Mouse (Mus musculus) midbrain, postnatal 0 days (tissue): ENCODE measurements around the gene Olfr599. TPM values are rescaled to one million over a fixed set of nuclear protein-coding genes. Genes with fewer than 3 reads are reported as not detected.

ENCODE experiments used
- ATAC-seq: fragments of 200-750 bp; cut with Nextera tagmentation; 2 replicates; pipeline ENCODE4 v1.8.0; 2017; ENCODE audit warnings: moderate number of reproducible peaks, mild to moderate bottlenecking, moderate TSS enrichment, moderate library complexity; ENCODE audit not compliant: low FRiP score
- DNase-seq: peaks from one replicate; pipeline ENCODE4 v3.0.0-alpha.2; 2015; ENCODE audit warnings: low spot score
- H3K27ac ChIP-seq: fragments of 300-500 bp; sonication (generic); 2 replicates; pipeline ENCODE4 v1.5.1; 2014; ENCODE audit warnings: low read depth, mild to moderate bottlenecking, low read length, mixed read lengths
- H3K27me3 ChIP-seq: fragments of 300-500 bp; sonication (generic); 2 replicates; pipeline ENCODE4 v1.6.1; 2014; ENCODE audit warnings: low read length, control low read depth, mixed read lengths; ENCODE audit not compliant: insufficient read depth
- H3K36me3 ChIP-seq: fragments of 300-500 bp; sonication (generic); 2 replicates; pipeline ENCODE4 v1.6.1; 2014; ENCODE audit warnings: low read length, control low read depth, mixed read lengths; ENCODE audit not compliant: insufficient read depth
- H3K4me1 ChIP-seq: fragments of 300-500 bp; sonication (generic); 2 replicates; pipeline ENCODE4 v1.6.1; 2014; ENCODE audit warnings: mild to moderate bottlenecking, control low read depth, antibody characterized with exemption, low read length, mixed read lengths; ENCODE audit not compliant: insufficient read depth
- H3K4me2 ChIP-seq: fragments of 300-500 bp; sonication (generic); 2 replicates; pipeline ENCODE4 v1.6.1; 2014; ENCODE audit warnings: low read depth, mild to moderate bottlenecking, low read length, mixed read lengths; ENCODE audit not compliant: poor library complexity, severe bottlenecking
- H3K4me3 ChIP-seq: fragments of 300-500 bp; sonication (generic); 2 replicates; pipeline ENCODE4 v1.5.1; 2014; ENCODE audit warnings: low read depth, mild to moderate bottlenecking, low read length, moderate library complexity
- H3K9ac ChIP-seq: fragments of 300-500 bp; sonication (generic); replicated peaks from 2 replicates; pipeline ENCODE4 v1.6.1; 2014; ENCODE audit warnings: mild to moderate bottlenecking, low read length, moderate library complexity, mixed read lengths; ENCODE audit not compliant: poor library complexity, severe bottlenecking
- H3K9me3 ChIP-seq: fragments of 300-500 bp; sonication (generic); 2 replicates; pipeline ENCODE4 v1.6.1; 2016; ENCODE audit warnings: low read length, control low read depth
- CTCF ChIP-seq: IDR thresholded peaks from 2 replicates; pipeline ENCODE4 v1.5.1; 2016; ENCODE audit warnings: antibody characterized with exemption, mild to moderate bottlenecking
- polyA plus RNA-seq: library from polyadenylated mRNA; unstranded; fragments of >200 nt; fragmentation: Nextera tagmentation; extraction: Ambion mirVana; gene quantifications from 2 replicates; pipeline ENCODE4 v1.2.1, GENCODE M21; 2015
- total RNA-seq: library from RNA; depleted of rRNA; stranded (reverse); fragments of >200 nt; gene quantifications from 2 replicates; pipeline ENCODE4 v1.2.3, GENCODE M21; 2014; rRNA removed

Olfr599 gene
- total and polyA plus RNA-seq, 2 experiments from 2014 or later: not detected

- no peaks in the 10 kb centered on the region for H3K36me3 ChIP-seq
- no peak for TF ChIP-seq CTCF
- H3K9ac ChIP-seq: no peak within 1 kb of the TSS
- H3K27me3 ChIP-seq: no peaks in the 10 kb centered on the region
- H3K4me1 ChIP-seq: no peaks in the 10 kb centered on the region
- no peaks in the 10 kb centered on the region for H3K9me3 ChIP-seq
- H3K4me3 ChIP-seq: no peak within 1 kb of the TSS
- H3K27ac ChIP-seq: no peak within 1 kb of the TSS
- H3K4me2 ChIP-seq: no peak within 1 kb of the TSS
- DNase-seq: no peak
- ATAC-seq: no peak
Measured at GRCm38 (mm10) chr7:103386077-103386476, 50.4 kb downstream of the Olfr599 start, which contains the start of gene Olfr603. TSS of gene Olfr603 (minus strand) at chr7:103386177.

Other genes starting within 250 kb of the Olfr599 start
- gene Olfr585, start 238.2 kb upstream of the Olfr599 start, total RNA-seq: not detected in 2 replicates
- gene Olfr585, start 238.2 kb upstream of the Olfr599 start, polyA plus RNA-seq: not detected in 2 replicates
- gene Olfr586, start 210.3 kb upstream of the Olfr599 start, total RNA-seq: not detected in 2 replicates
- not detected in 2 replicates for gene Olfr586, start 210.3 kb upstream of the Olfr599 start, polyA plus RNA-seq
- 0.09 TPM in 1 of 2 replicates, not detected in the other for gene Olfr588-ps1, start 195.0 kb upstream of the Olfr599 start, total RNA-seq
- gene Olfr588-ps1, start 195.0 kb upstream of the Olfr599 start, polyA plus RNA-seq: not detected in 2 replicates
- gene Olfr589, start 179.6 kb upstream of the Olfr599 start, total RNA-seq: not detected in 2 replicates
- not detected in 2 replicates for gene Olfr589, start 179.6 kb upstream of the Olfr599 start, polyA plus RNA-seq
- not detected in 2 replicates for gene Olfr591, start 157.6 kb upstream of the Olfr599 start, total RNA-seq
- gene Olfr591, start 157.6 kb upstream of the Olfr599 start, polyA plus RNA-seq: not detected in 2 replicates
- not detected in 2 replicates for gene Olfr592, start 151.1 kb upstream of the Olfr599 start, total RNA-seq
- gene Olfr592, start 151.1 kb upstream of the Olfr599 start, polyA plus RNA-seq: not detected in 2 replicates
- not detected in 2 replicates for gene Olfr593, start 124.1 kb upstream of the Olfr599 start, total RNA-seq
- not detected in 2 replicates for gene Olfr593, start 124.1 kb upstream of the Olfr599 start, polyA plus RNA-seq
- not detected in 2 replicates for gene Olfr594, start 118.9 kb upstream of the Olfr599 start, total RNA-seq
- not detected in 2 replicates for gene Olfr594, start 118.9 kb upstream of the Olfr599 start, polyA plus RNA-seq
- not detected in 2 replicates for gene Usp17ld, start 83.4 kb upstream of the Olfr599 start, total RNA-seq
- gene Usp17ld, start 83.4 kb upstream of the Olfr599 start, polyA plus RNA-seq: not detected in 2 replicates
- gene Olfr596, start 30.3 kb upstream of the Olfr599 start, total RNA-seq: not detected in 2 replicates
- not detected in 2 replicates for gene Olfr596, start 30.3 kb upstream of the Olfr599 start, polyA plus RNA-seq
- gene Olfr597, start 19.6 kb upstream of the Olfr599 start, total RNA-seq: not detected in 2 replicates
- gene Olfr597, start 19.6 kb upstream of the Olfr599 start, polyA plus RNA-seq: not detected in 2 replicates
- not detected in 2 replicates for gene Olfr598, start 12.3 kb upstream of the Olfr599 start, total RNA-seq
- gene Olfr598, start 12.3 kb upstream of the Olfr599 start, polyA plus RNA-seq: not detected in 2 replicates
- not detected in 2 replicates for gene Olfr600, start 13.8 kb downstream of the Olfr599 start, total RNA-seq
- not detected in 2 replicates for gene Olfr600, start 13.8 kb downstream of the Olfr599 start, polyA plus RNA-seq
- not detected in 2 replicates for gene Olfr601, start 26.7 kb downstream of the Olfr599 start, total RNA-seq
- gene Olfr601, start 26.7 kb downstream of the Olfr599 start, polyA plus RNA-seq: not detected in 2 replicates
- gene Olfr603, start 50.3 kb downstream of the Olfr599 start, total RNA-seq: not detected in 2 replicates
- gene Olfr603, start 50.3 kb downstream of the Olfr599 start, polyA plus RNA-seq: not detected in 2 replicates
- not detected in 2 replicates for gene Usp17lc, start 79.2 kb downstream of the Olfr599 start, total RNA-seq
- not detected in 2 replicates for gene Usp17lc, start 79.2 kb downstream of the Olfr599 start, polyA plus RNA-seq
- not detected in 2 replicates for gene Olfr605, start 109.5 kb downstream of the Olfr599 start, total RNA-seq
- not detected in 2 replicates for gene Olfr605, start 109.5 kb downstream of the Olfr599 start, polyA plus RNA-seq
- not detected in 2 replicates for gene Olfr606, start 113.1 kb downstream of the Olfr599 start, total RNA-seq
- not detected in 2 replicates for gene Olfr606, start 113.1 kb downstream of the Olfr599 start, polyA plus RNA-seq
- gene Olfr607, start 128.2 kb downstream of the Olfr599 start, total RNA-seq: not detected in 2 replicates
- not detected in 2 replicates for gene Olfr607, start 128.2 kb downstream of the Olfr599 start, polyA plus RNA-seq
- gene Olfr608, start 134.0 kb downstream of the Olfr599 start, total RNA-seq: not detected in 2 replicates
- gene Olfr608, start 134.0 kb downstream of the Olfr599 start, polyA plus RNA-seq: not detected in 2 replicates
- gene Olfr609, start 162.1 kb downstream of the Olfr599 start, total RNA-seq: not detected in 2 replicates
- not detected in 2 replicates for gene Olfr609, start 162.1 kb downstream of the Olfr599 start, polyA plus RNA-seq
- not detected in 2 replicates for gene Olfr610, start 176.2 kb downstream of the Olfr599 start, total RNA-seq
- not detected in 2 replicates for gene Olfr610, start 176.2 kb downstream of the Olfr599 start, polyA plus RNA-seq
- not detected in 2 replicates for gene Olfr611, start 184.9 kb downstream of the Olfr599 start, total RNA-seq
- gene Olfr611, start 184.9 kb downstream of the Olfr599 start, polyA plus RNA-seq: not detected in 2 replicates
- gene Olfr612, start 206.8 kb downstream of the Olfr599 start, total RNA-seq: not detected in 2 replicates
- not detected in 2 replicates for gene Olfr612, start 206.8 kb downstream of the Olfr599 start, polyA plus RNA-seq
- not detected in 2 replicates for gene Olfr613, start 212.2 kb downstream of the Olfr599 start, total RNA-seq
- not detected in 2 replicates for gene Olfr613, start 212.2 kb downstream of the Olfr599 start, polyA plus RNA-seq
- not detected in 2 replicates for gene Olfr615, start 220.2 kb downstream of the Olfr599 start, total RNA-seq
- not detected in 2 replicates for gene Olfr615, start 220.2 kb downstream of the Olfr599 start, polyA plus RNA-seq
- gene Olfr616, start 233.2 kb downstream of the Olfr599 start, total RNA-seq: not detected in 2 replicates
- not detected in 2 replicates for gene Olfr616, start 233.2 kb downstream of the Olfr599 start, polyA plus RNA-seq
- not detected in 2 replicates for gene Olfr617, start 237.1 kb downstream of the Olfr599 start, total RNA-seq
- not detected in 2 replicates for gene Olfr617, start 237.1 kb downstream of the Olfr599 start, polyA plus RNA-seq